Mouse (Mus musculus): ENCODE measurements at regions not wholly inside any gene's neighbourhood (a gene's known extent, or its start where the extent isn't known, plus 50 kb on each side); places are given as distances from the start of the nearest gene placed in this dataset.

DNA sequence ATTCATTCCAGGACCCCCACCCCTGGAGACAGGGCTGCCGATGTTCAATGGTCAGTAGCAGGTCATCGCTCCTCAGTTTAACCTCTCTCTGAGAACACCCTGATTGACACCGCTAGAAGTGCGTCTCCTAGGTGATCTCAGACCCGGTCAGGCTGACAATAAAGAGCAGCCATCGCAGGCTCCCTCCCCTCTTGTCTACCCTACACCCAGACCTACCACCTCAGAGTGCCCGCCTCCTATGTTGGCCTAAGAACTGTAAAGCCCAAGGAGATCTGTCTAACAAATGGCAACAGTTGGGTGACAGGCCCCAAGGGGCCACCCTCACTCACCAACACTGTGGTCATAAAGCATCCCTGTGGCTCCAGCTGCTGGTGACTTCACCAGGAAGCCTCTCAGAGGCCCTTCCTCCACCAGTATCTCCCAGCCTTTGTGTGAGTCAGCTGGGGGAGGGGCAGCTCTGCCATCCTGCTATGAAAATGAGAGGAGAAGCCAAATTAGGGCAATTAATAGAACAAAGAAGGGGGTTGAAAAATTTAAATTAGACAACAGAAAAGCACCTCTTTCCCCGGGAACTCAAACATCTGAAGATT is 178.8 kb downstream of the Cbln4 start:
- no peak overlapping the region for H3K4me3 ChIP-seq (replicated peaks; ENCODE audit: extremely low read depth, low read depth, low read length)
- DNase-seq = no peak
- TF ChIP-seq POLR2A (IDR thresholded peaks at IDR 0.05; ENCODE audit: borderline replicate concordance, extremely low read depth, low read depth, low read length) (no peak), CTCF (IDR thresholded peaks at IDR 0.05; ENCODE audit: insufficient read depth, low read length) (no peak)
- WGBS = 92% methylated on average over 8 of the region's 8 CpGs
- no peaks in the 10 kb centered on the region for H3K4me1 ChIP-seq (ENCODE audit: control insufficient read depth, insufficient read depth, low read length)

DNA sequence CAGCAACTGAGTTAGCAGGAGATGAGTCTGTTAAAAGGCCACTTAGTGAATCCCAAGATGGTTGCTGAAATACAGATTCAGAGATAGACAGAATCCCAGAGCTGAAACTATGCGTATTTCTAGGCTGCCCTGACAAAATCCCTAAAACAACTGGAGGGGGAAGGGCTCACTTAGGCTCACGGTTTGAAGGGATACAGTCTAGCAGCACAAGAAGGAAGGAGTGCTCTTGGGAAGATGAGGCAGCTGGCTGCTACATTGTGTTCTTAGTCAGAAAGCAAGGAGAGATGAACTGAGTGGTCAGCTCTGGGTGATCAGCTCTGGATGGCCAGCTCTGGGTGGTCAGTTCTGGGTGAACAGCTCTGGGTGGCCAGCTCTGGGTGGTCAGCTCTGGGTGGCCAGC is 180.6 kb downstream of the Cbln4 start:
- WGBS = 90% methylated on average over 2 of the region's 2 CpGs
- no peak for TF ChIP-seq POLR2A (IDR thresholded peaks at IDR 0.05; ENCODE audit: borderline replicate concordance, extremely low read depth, low read depth, low read length)
- TF ChIP-seq CTCF (IDR thresholded peaks at IDR 0.05; ENCODE audit: insufficient read depth, low read length) = no peak
- Histone ChIP-seq H3K4me3 (replicated peaks; ENCODE audit: extremely low read depth, low read depth, low read length) (no peak overlapping the region), H3K4me1 (ENCODE audit: control insufficient read depth, insufficient read depth, low read length) (no peaks in the 10 kb centered on the region; the same call in 1 of the 2 replicates)
- no peak for DNase-seq

DNA sequence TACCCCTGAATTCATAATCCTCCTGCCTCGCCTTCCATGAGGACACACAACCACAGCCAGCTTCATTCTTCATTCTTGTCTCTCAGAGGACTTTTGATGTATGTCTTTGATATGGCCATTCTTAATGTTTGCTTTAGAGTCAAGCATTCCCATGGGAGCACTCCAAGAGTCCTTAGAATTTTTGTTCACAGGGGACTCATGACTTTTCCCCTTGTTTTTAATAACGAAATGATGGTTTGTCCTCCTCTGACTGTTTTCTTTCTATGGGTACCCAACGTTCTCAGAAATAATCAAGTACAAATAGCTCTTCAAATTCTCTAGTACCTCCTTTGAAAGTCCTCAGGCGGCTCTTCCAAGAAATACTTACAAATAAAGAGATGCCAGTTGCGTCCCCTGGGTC is 184.4 kb downstream of the Cbln4 start:
- 49% methylated on average over 5 of the region's 5 CpGs for WGBS
- DNase-seq = no peak
- Histone ChIP-seq H3K4me1 (ENCODE audit: control insufficient read depth, insufficient read depth, low read length) (no peaks in the 10 kb centered on the region; the same call in 1 of the 2 replicates), H3K4me3 (replicated peaks; ENCODE audit: extremely low read depth, low read depth, low read length) (no peak overlapping the region)
- TF ChIP-seq CTCF (IDR thresholded peaks at IDR 0.05; ENCODE audit: insufficient read depth, low read length) = no peak
- no peak for TF ChIP-seq POLR2A (IDR thresholded peaks at IDR 0.05; ENCODE audit: borderline replicate concordance, extremely low read depth, low read depth, low read length)

DNA sequence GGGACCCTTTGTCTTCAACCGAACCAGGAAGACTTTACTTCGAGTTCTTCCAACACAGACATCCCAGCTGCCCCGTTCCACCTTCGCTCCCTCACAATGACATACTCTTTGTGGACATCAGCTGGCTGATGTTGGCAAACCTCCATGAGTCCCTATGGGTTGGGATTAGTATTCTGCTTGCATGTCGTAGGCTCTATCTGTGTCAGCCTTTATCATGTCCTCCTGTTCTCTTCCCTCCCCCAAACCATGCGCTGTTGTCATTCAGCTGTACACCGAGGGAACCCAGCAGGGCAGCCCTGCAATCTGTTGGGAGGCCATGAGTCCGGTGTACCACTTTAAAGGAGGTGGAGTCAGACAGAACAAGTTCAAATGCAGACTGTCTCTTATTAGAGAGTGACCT is 186.8 kb downstream of the Cbln4 start:
- TF ChIP-seq POLR2A (IDR thresholded peaks at IDR 0.05; ENCODE audit: borderline replicate concordance, extremely low read depth, low read depth, low read length) = no peak
- no peak for TF ChIP-seq CTCF (IDR thresholded peaks at IDR 0.05; ENCODE audit: insufficient read depth, low read length)
- no peak overlapping the region for H3K4me3 ChIP-seq (replicated peaks; ENCODE audit: extremely low read depth, low read depth, low read length)
- no peak for DNase-seq
- 71% methylated on average over 8 of the region's 8 CpGs for WGBS
- no peaks in the 10 kb centered on the region; the same call in 1 of the 2 replicates for H3K4me1 ChIP-seq (ENCODE audit: control insufficient read depth, insufficient read depth, low read length)

DNA sequence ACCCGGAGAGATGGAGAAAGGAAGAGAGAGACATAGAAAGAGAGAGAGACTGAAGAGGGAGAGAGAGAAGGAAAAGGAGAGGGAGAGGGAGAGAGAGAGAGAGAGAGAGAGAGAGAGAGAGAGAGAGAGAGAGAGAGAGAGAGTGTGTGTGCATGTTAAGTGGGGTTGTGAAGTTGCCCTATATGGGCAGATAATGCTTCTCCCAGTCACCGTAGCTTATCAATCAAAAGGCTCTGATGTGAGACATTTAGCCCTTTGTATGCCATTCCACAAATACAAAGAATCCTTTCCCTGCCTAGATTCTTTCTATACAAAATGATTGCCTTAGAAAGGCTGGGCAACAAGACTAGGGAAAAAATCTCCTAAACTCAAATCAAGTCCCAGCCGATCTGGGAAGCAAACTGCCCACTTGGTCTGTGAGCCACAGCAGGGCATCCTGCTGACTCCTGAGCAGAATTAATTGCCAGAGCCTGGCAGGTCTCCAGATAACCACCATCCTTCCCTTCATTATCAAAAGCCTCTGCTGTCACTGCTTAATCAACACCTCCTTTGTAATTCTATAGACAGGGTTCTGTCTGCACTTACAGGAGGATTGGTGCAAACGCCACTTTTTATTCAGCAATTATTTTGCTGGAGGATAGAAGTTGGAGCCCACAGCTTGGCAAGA is 196.3 kb downstream of the Cbln4 start:
- no peak for TF ChIP-seq POLR2A (IDR thresholded peaks at IDR 0.05; ENCODE audit: borderline replicate concordance, extremely low read depth, low read depth, low read length)
- TF ChIP-seq CTCF (IDR thresholded peaks at IDR 0.05; ENCODE audit: insufficient read depth, low read length) = no peak

DNA sequence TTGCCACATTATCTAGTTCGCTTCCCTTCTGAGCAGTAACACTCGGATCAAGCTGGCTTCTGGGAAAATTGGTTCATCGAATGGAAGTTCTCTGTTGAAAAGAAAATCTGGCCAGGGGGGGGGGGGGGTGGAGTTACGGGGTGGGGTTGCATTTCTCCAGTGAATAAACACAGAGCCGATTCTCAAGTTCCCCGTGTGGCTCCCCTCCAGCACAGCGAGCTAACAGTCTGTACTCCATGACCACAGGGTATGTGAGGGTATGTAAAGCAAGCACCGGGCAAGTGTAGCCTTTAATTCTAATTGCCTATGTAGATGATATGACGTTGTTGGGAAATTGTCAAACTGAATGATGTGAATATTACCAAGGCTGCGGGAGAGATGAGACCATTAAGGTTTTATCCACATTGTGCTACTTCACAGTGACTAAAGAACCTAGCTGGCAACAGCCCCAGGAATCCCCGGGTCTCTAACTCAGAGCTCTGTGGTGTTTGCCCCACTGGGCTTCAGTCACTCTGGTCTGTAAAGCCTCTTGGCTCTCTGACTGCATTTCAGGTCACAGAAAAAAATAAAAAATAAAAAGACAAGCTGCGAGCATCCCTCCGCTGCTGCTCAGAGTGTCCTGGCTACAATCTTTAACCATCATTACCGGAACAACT is 203.1 kb downstream of the Cbln4 start:
- 56% methylated on average over 14 of the region's 14 CpGs for WGBS
- no peak overlapping the region for H3K4me3 ChIP-seq (replicated peaks; ENCODE audit: extremely low read depth, low read depth, low read length)
- no peaks in the 10 kb centered on the region for H3K4me1 ChIP-seq (ENCODE audit: control insufficient read depth, insufficient read depth, low read length)
- no peak for DNase-seq
- TF ChIP-seq CTCF (IDR thresholded peaks at IDR 0.05; ENCODE audit: insufficient read depth, low read length) (no peak), POLR2A (IDR thresholded peaks at IDR 0.05; ENCODE audit: borderline replicate concordance, extremely low read depth, low read depth, low read length) (no peak)

More for the DNA sequence above, 196.3 kb downstream of the Cbln4 start:
- 36% methylated on average over 4 of the region's 4 CpGs for WGBS
- no peaks in the 10 kb centered on the region for H3K4me1 ChIP-seq (ENCODE audit: control insufficient read depth, insufficient read depth, low read length)
- no peak overlapping the region for H3K4me3 ChIP-seq (replicated peaks; ENCODE audit: extremely low read depth, low read depth, low read length)
- DNase-seq = no peak

DNA sequence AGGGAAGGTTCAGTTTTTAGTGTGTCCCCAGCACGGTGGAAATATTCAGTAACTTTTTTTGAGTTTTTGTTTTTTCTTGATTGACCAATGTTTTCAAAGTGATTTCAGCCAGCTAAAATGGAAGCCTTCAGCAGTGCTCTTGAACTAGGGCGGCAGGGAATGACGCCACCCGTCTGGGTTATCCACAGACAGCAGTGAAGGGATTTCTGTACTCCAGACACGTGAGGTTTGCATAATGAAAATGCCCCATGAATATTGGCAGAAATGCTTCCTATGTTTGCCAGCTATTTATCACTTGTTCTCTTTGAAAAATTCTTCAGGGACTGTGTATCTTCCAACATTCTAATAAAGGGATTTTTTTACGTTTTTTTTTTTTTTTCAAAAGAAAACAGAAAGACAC is 221.1 kb downstream of the Cbln4 start:
- Histone ChIP-seq H3K4me1 (ENCODE audit: control insufficient read depth, insufficient read depth, low read length) (no peaks in the 10 kb centered on the region), H3K4me3 (replicated peaks; ENCODE audit: extremely low read depth, low read depth, low read length) (no peak overlapping the region)
- DNase-seq = no peak
- no peak for TF ChIP-seq POLR2A (IDR thresholded peaks at IDR 0.05; ENCODE audit: borderline replicate concordance, extremely low read depth, low read depth, low read length)
- WGBS = 77% methylated on average over 6 of the region's 6 CpGs

DNA sequence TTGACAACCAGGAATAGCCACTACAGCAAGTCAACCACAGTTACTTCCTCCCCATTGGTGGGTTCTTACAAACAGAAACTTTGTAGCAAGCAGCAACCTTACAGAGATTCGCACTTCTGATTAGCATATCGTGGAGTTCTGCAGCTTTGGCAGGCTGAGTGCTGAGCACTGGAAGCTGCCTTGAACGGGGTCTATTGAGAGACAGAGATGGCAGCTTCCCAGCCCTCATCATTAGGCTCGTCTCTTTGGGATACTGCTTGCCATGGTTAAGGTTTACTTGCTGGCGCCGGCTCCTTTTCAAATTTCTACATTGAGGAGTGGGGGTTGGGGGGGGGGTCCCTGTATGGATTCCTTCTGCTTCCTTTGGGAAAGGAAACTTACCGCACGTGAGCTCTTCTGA is 224.8 kb downstream of the Cbln4 start:
- DNase-seq = no peak
- Histone ChIP-seq H3K4me3 (replicated peaks; ENCODE audit: extremely low read depth, low read depth, low read length) (no peak overlapping the region), H3K4me1 (ENCODE audit: control insufficient read depth, insufficient read depth, low read length) (no peaks in the 10 kb centered on the region)
- WGBS = 71% methylated on average over 8 of the region's 8 CpGs
- TF ChIP-seq CTCF (IDR thresholded peaks at IDR 0.05; ENCODE audit: insufficient read depth, low read length) (no peak), POLR2A (IDR thresholded peaks at IDR 0.05; ENCODE audit: borderline replicate concordance, extremely low read depth, low read depth, low read length) (no peak)

DNA sequence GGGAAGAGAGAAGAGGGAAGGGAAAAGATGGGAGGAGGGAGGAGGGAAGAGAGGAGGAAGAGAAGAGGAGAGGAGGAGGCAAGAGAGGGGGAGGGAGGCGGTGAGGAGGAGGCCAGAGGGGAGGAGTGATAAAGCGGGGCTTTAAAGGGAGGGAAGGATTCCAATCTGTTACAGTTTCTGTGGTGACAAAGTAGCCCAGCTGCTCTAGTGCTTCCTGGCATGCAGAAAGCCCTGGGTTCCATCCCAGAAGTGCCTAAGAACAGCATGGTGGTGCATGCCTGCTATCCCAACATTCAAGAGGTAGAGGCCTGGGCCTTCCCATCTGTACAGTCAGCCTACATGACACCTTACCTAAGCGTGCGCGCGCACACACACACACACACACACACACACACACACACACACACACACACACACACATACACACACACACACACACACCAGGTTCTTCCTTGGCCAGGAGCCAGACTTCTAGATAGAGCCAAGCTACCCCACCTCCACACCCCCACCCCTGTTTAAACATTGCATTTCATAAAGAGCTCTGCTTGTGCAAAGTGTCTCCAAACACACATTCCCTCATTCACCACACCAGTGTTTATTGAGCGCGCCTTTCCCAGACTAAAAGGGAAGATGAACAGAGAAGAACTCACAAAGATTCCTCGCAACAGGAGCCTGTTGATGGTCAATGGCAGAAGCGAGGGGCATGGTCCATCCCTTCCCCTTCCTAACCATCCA is 226.4 kb downstream of the Cbln4 start:
- no peak for DNase-seq
- Histone ChIP-seq H3K4me3 (replicated peaks; ENCODE audit: extremely low read depth, low read depth, low read length) (no peak overlapping the region), H3K4me1 (ENCODE audit: control insufficient read depth, insufficient read depth, low read length) (no peaks in the 10 kb centered on the region)
- no peak for TF ChIP-seq CTCF (IDR thresholded peaks at IDR 0.05; ENCODE audit: insufficient read depth, low read length)
- TF ChIP-seq POLR2A (IDR thresholded peaks at IDR 0.05; ENCODE audit: borderline replicate concordance, extremely low read depth, low read depth, low read length) = no peak
- 80% methylated on average over 10 of the region's 10 CpGs for WGBS

All from lung, adult 2 months (tissue).